Mouse (Mus musculus) erythroblast, embryonic 14.5 days (primary cell): ENCODE results near the gene Mamstr.

Source experiments
- GATA1 ChIP-seq: IDR thresholded peaks from 2 replicates; pipeline ENCODE4 v1.6.1; 2012; ENCODE audit warnings: low read length, inconsistent platforms, mixed read lengths
- TAL1 ChIP-seq: IDR thresholded peaks from 3 replicates; pipeline ENCODE4 v1.6.1; 2012; ENCODE audit warnings: low read length, inconsistent platforms, mixed read lengths

GRCm38 (mm10) chr7:45637710-45638109, 2.1 kb upstream of the Mamstr start:
- TF ChIP-seq GATA1 (no peak), TAL1 (no peak)
